Mouse (Mus musculus) heart, embryonic 14.5 days (tissue): Measurements from ENCODE around the gene Enthd1. TPM values are rescaled to one million over a fixed set of nuclear protein-coding genes. Genes with fewer than 3 reads are reported as not detected.
"Not testable (repeated sequence)": the region's sequence is repeated elsewhere in the genome, so short reads cannot be mapped to it uniquely, and the experiment has no call there.

Experiments used
- ATAC-seq: fragments of 200-750 bp; cut with Nextera tagmentation; 2 replicates; pipeline ENCODE4 v1.8.0; 2017; ENCODE audit warnings: low read depth, moderate TSS enrichment; ENCODE audit not compliant: insufficient number of reproducible peaks, insufficient read depth, low FRiP score
- H3K27ac ChIP-seq, 2 experiments: fragments of 200-500 bp in 1 of 2; fragments of 300-500 bp in 1 of 2; sonication (generic) in 1 of 2; replicated peaks in 1 of 2; 2 replicates each; pipeline ENCODE4 v1.5.1; 2012 to 2014; ENCODE audit warnings: low read depth in 2 of 2, low read length in 2 of 2, control low read depth in 1 of 2, mild to moderate bottlenecking in 1 of 2, mixed read lengths in 1 of 2; ENCODE audit not compliant: control insufficient read depth in 1 of 2, insufficient read depth in 1 of 2
- H3K27me3 ChIP-seq: fragments of 300-500 bp; sonication (generic); 2 replicates; pipeline ENCODE4 v1.6.1; 2014; ENCODE audit warnings: mild to moderate bottlenecking, low read length, control low read depth; ENCODE audit not compliant: control insufficient read depth, insufficient read depth
- H3K36me3 ChIP-seq: fragments of 300-500 bp; sonication (generic); 2 replicates; pipeline ENCODE4 v1.6.1; 2014; ENCODE audit warnings: mild to moderate bottlenecking, control low read depth, low read length, mixed read lengths; ENCODE audit not compliant: control insufficient read depth, insufficient read depth
- H3K4me1 ChIP-seq, 2 experiments: fragments of 200-500 bp in 1 of 2; fragments of 300-500 bp in 1 of 2; sonication (generic) in 1 of 2; 2 replicates each; pipeline ENCODE4 v1.6.1; 2012 to 2014; ENCODE audit warnings: low read length in 2 of 2, control low read depth in 1 of 2, mixed read lengths in 1 of 2; ENCODE audit not compliant: control insufficient read depth in 2 of 2, insufficient read depth in 2 of 2
- H3K4me2 ChIP-seq: fragments of 300-500 bp; sonication (generic); 2 replicates; pipeline ENCODE4 v1.6.1; 2014; ENCODE audit warnings: mild to moderate bottlenecking, low read length
- H3K4me3 ChIP-seq, 2 experiments: fragments of 200-500 bp in 1 of 2; fragments of 300-500 bp in 1 of 2; sonication (generic) in 1 of 2; 2 replicates each; pipeline ENCODE4 v1.5.1; 2012 to 2014; ENCODE audit warnings: low read length in 2 of 2, mild to moderate bottlenecking in 2 of 2, control low read depth in 1 of 2, low read depth in 1 of 2, moderate library complexity in 1 of 2; ENCODE audit not compliant: control insufficient read depth in 1 of 2, insufficient read depth in 1 of 2
- H3K9ac ChIP-seq: fragments of 300-500 bp; sonication (generic); 2 replicates; pipeline ENCODE4 v1.6.1; 2014; ENCODE audit warnings: mild to moderate bottlenecking, low read length
- H3K9me3 ChIP-seq: fragments of 300-500 bp; sonication (generic); 2 replicates; pipeline ENCODE4 v1.6.1; 2016; ENCODE audit warnings: low read length, control low read depth; ENCODE audit not compliant: control insufficient read depth
- WGBS: fragments of 180-500 bp; shearing (Covaris S2); extraction: QIAGEN DNeasy Blood & Tissue Kit; methylation state at CpG from one replicate; pipeline ENCODE4 v1.1.7; 2014; 5-methylcytosine and 5-hydroxymethylcytosine counted together
- polyA plus RNA-seq: library from polyadenylated mRNA; unstranded; fragments of >200 nt; fragmentation: Nextera tagmentation; extraction: Ambion mirVana; gene quantifications from 2 replicates; pipeline ENCODE4 v1.2.1, GENCODE M21; 2014

Enthd1 gene
- polyA plus RNA-seq, 1 experiment from 2014 or later: not detected

DNA sequence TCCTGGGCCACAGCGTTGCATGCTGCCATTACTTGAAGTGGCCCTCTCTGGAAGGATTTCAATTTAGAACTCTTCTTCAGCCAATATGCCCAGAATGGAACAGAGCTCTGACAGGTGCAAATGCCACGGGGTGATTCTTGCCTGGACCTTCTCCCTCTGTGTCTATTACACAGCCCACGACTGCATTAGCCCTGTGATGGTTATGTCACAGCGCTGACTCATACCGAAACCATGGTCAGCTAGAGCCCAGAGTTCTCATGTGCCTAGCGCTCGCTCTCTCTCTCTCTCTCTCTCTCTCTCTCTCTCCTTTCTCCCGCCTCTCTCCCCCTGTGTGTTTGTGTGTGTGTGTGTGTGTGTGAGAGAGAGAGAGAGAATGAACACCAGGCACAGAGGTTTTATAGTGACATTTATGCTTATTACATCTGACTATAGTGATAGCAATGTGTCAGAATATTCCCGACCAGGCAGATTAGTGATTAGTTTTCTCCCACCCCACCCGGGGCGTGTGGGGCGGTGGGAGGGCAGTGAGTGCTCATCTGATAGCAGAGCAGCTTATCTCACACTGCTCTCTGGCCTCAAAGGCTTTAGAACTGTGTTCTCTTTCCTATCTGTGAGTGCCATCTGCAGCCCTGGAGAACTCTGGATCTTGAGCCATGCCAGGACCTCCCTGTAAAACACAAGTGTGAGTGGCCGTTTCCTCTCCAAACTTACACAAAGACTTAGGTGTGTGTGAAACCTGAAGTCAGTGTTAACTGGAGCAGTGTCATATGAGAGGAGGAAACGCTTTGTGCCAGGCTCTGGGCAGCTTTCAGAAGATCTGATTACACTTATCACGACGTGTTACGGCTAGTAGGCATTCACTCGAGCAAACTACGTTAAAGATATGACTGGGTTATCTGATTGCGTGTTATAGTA, 17.9 kb upstream of the Enthd1 start:
- 37% methylated on average over 19 of the region's 20 CpGs for WGBS
- H3K4me2 ChIP-seq: peak overlapping the region; percentile 21; the same call in 1 of the 2 replicates

DNA sequence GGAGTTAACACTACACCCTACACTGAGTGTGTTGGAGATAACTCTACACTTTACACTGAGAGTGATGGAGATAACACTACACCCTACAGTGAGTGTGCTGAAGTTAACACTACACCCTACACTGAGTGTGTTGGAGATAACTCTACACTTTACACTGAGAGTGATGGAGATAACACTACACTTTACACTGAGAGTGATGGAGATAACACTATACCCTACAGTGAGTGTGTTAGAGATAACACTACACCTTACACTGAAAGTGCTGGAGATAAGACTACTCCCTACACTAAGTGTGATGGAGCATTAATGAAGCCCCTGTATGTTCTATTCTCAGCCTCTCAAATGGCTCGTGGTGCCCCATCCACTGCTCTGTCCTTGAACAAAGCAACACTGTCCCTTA, 15.6 kb upstream of the Enthd1 start:
- H3K27me3 ChIP-seq: peaks cover 52% of the 10 kb centered on the region
- H3K4me1 ChIP-seq, H3K9ac ChIP-seq, ATAC-seq, H3K27ac ChIP-seq, H3K9me3 ChIP-seq, H3K36me3 ChIP-seq, H3K4me3 ChIP-seq, H3K4me2 ChIP-seq: not testable (repeated sequence)
- WGBS: 59% methylated on average over 1 of the region's 1 CpGs

More for the DNA sequence above, 17.9 kb upstream of the Enthd1 start:
- Histone ChIP-seq H3K9ac (no peak overlapping the region), H3K36me3 (no peaks in the 10 kb centered on the region), H3K4me3 (no peak overlapping the region), H3K9me3 (no peaks in the 10 kb centered on the region), H3K27ac (no peak overlapping the region), H3K27me3 (peaks cover 29% of the 10 kb centered on the region), H3K4me1 (peaks cover 0 to 1% of the 10 kb centered on the region in 2 experiments; a peak in 2 of 4 replicates)
- no peak for ATAC-seq

DNA sequence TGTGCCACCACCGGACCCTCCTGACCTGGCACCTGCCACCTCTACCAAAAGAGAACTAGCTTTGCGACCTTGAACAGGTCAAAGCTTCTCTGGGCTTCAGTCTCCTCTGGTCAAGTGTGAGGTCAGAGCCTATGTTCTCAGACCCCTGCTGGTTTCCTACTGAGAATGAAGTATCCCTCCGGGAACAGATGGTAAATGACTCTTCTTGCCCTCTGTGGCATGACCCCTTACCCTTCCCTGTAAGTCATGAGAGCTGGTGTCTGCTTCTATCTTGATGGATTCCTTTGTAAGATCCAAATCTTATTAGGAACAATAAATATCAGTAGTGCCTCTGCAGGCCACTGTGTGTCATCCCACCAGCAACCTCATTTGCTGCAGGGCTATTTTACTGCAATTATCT, 14.2 kb upstream of the Enthd1 start:
- Histone ChIP-seq H3K9me3 (no peaks in the 10 kb centered on the region), H3K4me1 (peaks cover 3 to 8% of the 10 kb centered on the region in 2 experiments; a peak in 3 of 4 replicates), H3K27ac (no peak overlapping the region), H3K36me3 (no peaks in the 10 kb centered on the region), H3K4me3 (no peak overlapping the region), H3K9ac (no peak overlapping the region), H3K27me3 (peaks cover 57% of the 10 kb centered on the region), H3K4me2 (no peak overlapping the region)
- 64% methylated on average over 3 of the region's 3 CpGs for WGBS
- no peak for ATAC-seq

DNA sequence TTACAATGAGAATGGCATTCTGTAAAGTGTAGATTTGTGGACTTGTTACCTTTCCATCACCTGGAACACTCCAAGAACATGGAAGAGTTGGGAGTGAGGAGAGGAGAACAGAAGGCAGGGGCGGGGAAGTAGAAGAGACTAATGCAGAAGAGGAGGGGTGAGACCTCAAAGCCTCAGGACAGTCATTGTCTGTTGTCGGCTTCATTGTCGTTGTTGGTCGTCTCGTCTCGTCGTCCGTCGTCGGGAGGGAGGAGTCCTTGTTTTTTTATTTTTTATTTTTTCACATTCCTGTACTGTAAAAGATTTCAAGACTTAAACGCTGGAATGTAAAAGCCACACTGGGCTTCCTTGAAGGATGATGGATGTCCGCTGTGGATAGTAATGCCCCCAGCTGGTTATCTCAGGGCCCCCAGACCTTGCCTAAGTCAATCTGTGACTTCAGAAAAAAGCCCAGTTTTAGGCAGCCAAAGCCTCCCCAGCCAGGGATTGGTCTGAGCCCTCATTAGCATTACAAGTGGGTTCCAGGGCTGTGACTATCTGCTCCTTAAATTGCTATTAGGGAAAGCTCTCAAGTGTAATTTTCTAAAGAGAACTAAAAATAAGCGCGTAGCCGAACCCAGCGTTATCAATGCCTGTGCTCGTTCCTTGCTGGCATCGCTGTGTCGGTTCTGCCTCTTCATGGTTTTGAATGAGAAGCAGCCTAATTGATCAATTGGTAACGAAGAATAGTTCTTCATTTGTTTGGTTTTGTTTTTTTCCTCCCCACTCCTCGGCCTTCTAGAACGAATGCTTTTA, 12.4 kb upstream of the Enthd1 start:
- 11% methylated on average over 22 of the region's 22 CpGs for WGBS
- Histone ChIP-seq H3K36me3 (no peaks in the 10 kb centered on the region), H3K27me3 (peaks cover 67% of the 10 kb centered on the region), H3K4me3 (peak overlapping the region in 1 of 2 experiments; percentile 9; a peak in 1 of 4 replicates), H3K9ac (peak overlapping the region; percentile 8; the same call in 1 of the 2 replicates), H3K9me3 (no peaks in the 10 kb centered on the region), H3K4me2 (peak overlapping the region; percentile 54), H3K4me1 (peaks cover 3 to 8% of the 10 kb centered on the region in 2 experiments; a peak in 3 of 4 replicates), H3K27ac (no peak overlapping the region)
- ATAC-seq: no peak

DNA sequence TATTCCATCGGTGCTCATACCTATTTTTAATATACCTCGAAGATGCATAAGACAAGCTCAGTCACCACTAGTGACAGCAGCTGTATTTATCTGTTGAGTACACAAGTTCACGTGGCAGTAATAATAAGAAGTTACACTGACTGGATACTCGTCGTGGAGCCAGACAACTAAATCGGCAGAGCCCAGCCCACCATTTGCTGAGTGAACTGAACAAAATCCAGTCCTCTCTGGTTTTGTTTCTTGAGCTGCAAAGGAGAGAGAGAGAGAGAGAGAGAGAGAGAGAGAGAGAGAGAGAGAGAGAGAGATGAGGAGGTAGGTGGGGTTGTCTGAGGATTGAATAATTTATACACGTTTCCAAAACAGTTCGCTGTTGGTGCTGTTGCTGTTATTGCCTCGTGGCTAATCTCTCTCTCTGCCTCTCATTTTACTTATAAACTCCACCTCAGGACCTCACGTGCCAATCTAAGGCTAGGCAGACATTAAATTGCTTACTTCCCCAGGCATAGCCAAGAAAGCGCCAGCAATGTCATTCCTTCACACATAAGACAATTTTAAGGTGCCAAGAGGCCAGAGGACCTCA, 11.5 kb upstream of the Enthd1 start:
- ATAC-seq: no peak
- H3K36me3 ChIP-seq: no peaks in the 10 kb centered on the region
- no peak overlapping the region for H3K4me3 ChIP-seq
- WGBS: 78% methylated on average over 11 of the region's 11 CpGs
- no peak overlapping the region for H3K9ac ChIP-seq
- H3K9me3 ChIP-seq: no peaks in the 10 kb centered on the region
- H3K4me2 ChIP-seq: no peak overlapping the region
- H3K27ac ChIP-seq: no peak overlapping the region
- peaks cover 3 to 8% of the 10 kb centered on the region in 2 experiments; a peak in 3 of 4 replicates for H3K4me1 ChIP-seq
- peaks cover 60% of the 10 kb centered on the region for H3K27me3 ChIP-seq

DNA sequence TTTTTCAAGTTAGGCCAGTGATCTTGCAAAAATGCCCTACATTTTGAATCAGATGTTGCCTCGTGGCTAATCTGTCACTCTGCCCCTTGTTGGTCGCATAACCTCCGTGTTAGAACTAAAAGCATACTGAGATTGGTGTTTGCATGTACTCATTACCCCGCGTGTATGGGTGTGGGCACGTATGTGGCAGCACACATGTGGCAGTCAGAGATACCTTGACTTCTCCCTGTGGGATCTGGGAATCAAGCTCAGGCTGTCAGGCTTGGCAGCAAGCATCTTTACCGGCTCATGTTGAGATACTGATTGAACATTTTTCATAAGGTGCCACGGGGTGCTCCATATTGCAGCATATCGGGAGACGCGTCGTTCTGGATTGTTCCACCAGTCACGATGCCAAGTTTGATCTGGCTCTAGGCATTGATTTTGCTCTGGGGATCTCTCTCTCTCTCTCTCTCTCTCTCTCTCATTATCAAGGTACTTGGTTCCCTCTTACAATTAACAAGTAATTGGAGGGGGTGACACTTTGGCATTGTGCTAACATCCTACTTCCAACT, 10.9 kb upstream of the Enthd1 start:
- Histone ChIP-seq H3K27ac (no peak overlapping the region), H3K4me2 (no peak overlapping the region), H3K4me3 (no peak overlapping the region), H3K36me3 (no peaks in the 10 kb centered on the region), H3K27me3 (peaks cover 59% of the 10 kb centered on the region), H3K4me1 (peaks cover 3 to 8% of the 10 kb centered on the region in 2 experiments; a peak in 3 of 4 replicates), H3K9ac (no peak overlapping the region), H3K9me3 (no peaks in the 10 kb centered on the region)
- 87% methylated on average over 13 of the region's 13 CpGs for WGBS
- ATAC-seq: no peak
